Mouse (Mus musculus) kidney, embryonic 16.5 days (tissue): Measurements from ENCODE around the gene Dnajb14. TPM values are rescaled to one million over a fixed set of nuclear protein-coding genes. Genes with fewer than 3 reads are reported as not detected.

ENCODE experiments used
- ATAC-seq: fragments of 200-750 bp; cut with Nextera tagmentation; 2 replicates; pipeline ENCODE4 v1.8.0; 2017; ENCODE audit warnings: moderate TSS enrichment; ENCODE audit not compliant: low FRiP score, low TSS enrichment
- H3K27ac ChIP-seq: fragments of 300-500 bp; sonication (generic); 2 replicates; pipeline ENCODE4 v1.5.1; 2014; ENCODE audit warnings: low read length
- H3K27me3 ChIP-seq: fragments of 300-500 bp; sonication (generic); 2 replicates; pipeline ENCODE4 v1.6.1; 2014; ENCODE audit warnings: low read length, control low read depth, mixed read lengths; ENCODE audit not compliant: insufficient read depth
- H3K36me3 ChIP-seq: fragments of 300-500 bp; sonication (generic); 2 replicates; pipeline ENCODE4 v1.6.1; 2014; ENCODE audit warnings: low read length, control low read depth, mixed read lengths; ENCODE audit not compliant: insufficient read depth
- H3K4me1 ChIP-seq: fragments of 300-500 bp; sonication (generic); 2 replicates; pipeline ENCODE4 v1.6.1; 2014; ENCODE audit warnings: low read length, control low read depth, mixed read lengths; ENCODE audit not compliant: insufficient read depth
- H3K4me2 ChIP-seq: fragments of 300-500 bp; sonication (generic); replicated peaks from 2 replicates; pipeline ENCODE4 v1.6.1; 2014; ENCODE audit warnings: low read depth, low read length
- H3K4me3 ChIP-seq: fragments of 300-500 bp; sonication (generic); 2 replicates; pipeline ENCODE4 v1.5.1; 2014; ENCODE audit warnings: mild to moderate bottlenecking, low read length
- H3K9ac ChIP-seq: fragments of 300-500 bp; sonication (generic); replicated peaks from 2 replicates; pipeline ENCODE4 v1.6.1; 2014; ENCODE audit warnings: low read length
- H3K9me3 ChIP-seq: fragments of 300-500 bp; sonication (generic); 2 replicates; pipeline ENCODE4 v1.6.1; 2016; ENCODE audit warnings: low read length, control low read depth
- WGBS: fragments of 180-500 bp; shearing (Covaris S2); extraction: QIAGEN DNeasy Blood & Tissue Kit; methylation state at CpG from one replicate; pipeline ENCODE4 v1.1.7; 2014; 5-methylcytosine and 5-hydroxymethylcytosine counted together
- polyA plus RNA-seq: library from polyadenylated mRNA; unstranded; fragments of >200 nt; fragmentation: Nextera tagmentation; extraction: Ambion mirVana; gene quantifications from 2 replicates; pipeline ENCODE4 v1.2.1, GENCODE M21; 2015

Dnajb14 gene
- polyA plus RNA-seq, 1 experiment from 2014 or later, result 6.3 TPM

- WGBS, result 85% methylated on average over 3 of the region's 3 CpGs
Measured at GRCm38 (mm10) chr3:137879313-137879712, 11.8 kb downstream of the Dnajb14 start.

GRCm38 (mm10) chr3:137880109-137880748 is 12.8 kb downstream of the Dnajb14 start:
- Histone ChIP-seq H3K4me3 (no peak overlapping the region), H3K27me3 (no peaks in the 10 kb centered on the region), H3K9me3 (no peaks in the 10 kb centered on the region), H3K4me1 (no peaks in the 10 kb centered on the region), H3K9ac (no peak overlapping the region), H3K4me2 (no peak overlapping the region), H3K36me3 (peaks cover 10% of the 10 kb centered on the region; the same call in 1 of the 2 replicates), H3K27ac (no peak overlapping the region)
- WGBS, result 84% methylated on average over 4 of the region's 4 CpGs
- no peak for ATAC-seq

More at GRCm38 (mm10) chr3:137879313-137879712, 11.8 kb downstream of the Dnajb14 start:
- no peaks in the 10 kb centered on the region for H3K27me3 ChIP-seq
- no peaks in the 10 kb centered on the region for H3K4me1 ChIP-seq
- H3K27ac ChIP-seq, result no peak overlapping the region
- H3K9me3 ChIP-seq, result no peaks in the 10 kb centered on the region
- no peak overlapping the region for H3K9ac ChIP-seq
- H3K4me2 ChIP-seq, result no peak overlapping the region
- H3K36me3 ChIP-seq, result peaks cover 10% of the 10 kb centered on the region; the same call in 1 of the 2 replicates
- no peak for ATAC-seq
- no peak overlapping the region for H3K4me3 ChIP-seq

GRCm38 (mm10) chr3:137881093-137881492 is 13.6 kb downstream of the Dnajb14 start:
- H3K9me3 ChIP-seq, result no peaks in the 10 kb centered on the region
- H3K27me3 ChIP-seq, result no peaks in the 10 kb centered on the region
- no peak for ATAC-seq
- no peaks in the 10 kb centered on the region for H3K4me1 ChIP-seq
- H3K36me3 ChIP-seq, result peaks cover 10% of the 10 kb centered on the region; the same call in 1 of the 2 replicates
- WGBS, result 90% methylated on average over 5 of the region's 5 CpGs
- no peak overlapping the region for H3K9ac ChIP-seq
- H3K27ac ChIP-seq, result no peak overlapping the region
- H3K4me3 ChIP-seq, result no peak overlapping the region
- H3K4me2 ChIP-seq, result no peak overlapping the region

- Histone ChIP-seq H3K27ac (no peak overlapping the region), H3K9ac (no peak overlapping the region), H3K4me1 (no peaks in the 10 kb centered on the region), H3K27me3 (no peaks in the 10 kb centered on the region), H3K4me2 (no peak overlapping the region), H3K36me3 (peaks cover 18% of the 10 kb centered on the region), H3K9me3 (no peaks in the 10 kb centered on the region; the same call in 1 of the 2 replicates), H3K4me3 (no peak overlapping the region)
- 82% methylated on average over 7 of the region's 7 CpGs for WGBS
- no peak for ATAC-seq
Measured at GRCm38 (mm10) chr3:137887961-137888360, 20.5 kb downstream of the Dnajb14 start.

GRCm38 (mm10) chr3:137891089-137891488 is 23.6 kb downstream of the Dnajb14 start:
- Histone ChIP-seq H3K27me3 (no peaks in the 10 kb centered on the region), H3K9me3 (no peaks in the 10 kb centered on the region; the same call in 1 of the 2 replicates), H3K9ac (no peak overlapping the region), H3K36me3 (peaks cover 33% of the 10 kb centered on the region), H3K4me1 (no peaks in the 10 kb centered on the region), H3K4me2 (no peak overlapping the region), H3K4me3 (no peak overlapping the region), H3K27ac (no peak overlapping the region)
- no peak for ATAC-seq
- 83% methylated on average over 3 of the region's 3 CpGs for WGBS

- WGBS, result 95% methylated on average over 4 of the region's 4 CpGs
- H3K4me1 ChIP-seq, result no peaks in the 10 kb centered on the region
- no peak for ATAC-seq
- peaks cover 33% of the 10 kb centered on the region for H3K36me3 ChIP-seq
- no peak overlapping the region for H3K9ac ChIP-seq
- H3K4me2 ChIP-seq, result no peak overlapping the region
- H3K27ac ChIP-seq, result no peak overlapping the region
- H3K9me3 ChIP-seq, result no peaks in the 10 kb centered on the region; the same call in 1 of the 2 replicates
- no peaks in the 10 kb centered on the region for H3K27me3 ChIP-seq
- H3K4me3 ChIP-seq, result no peak overlapping the region
Measured at GRCm38 (mm10) chr3:137892118-137892517, 24.6 kb downstream of the Dnajb14 start.

- Histone ChIP-seq H3K27me3 (no peaks in the 10 kb centered on the region), H3K36me3 (peaks cover 38% of the 10 kb centered on the region), H3K4me1 (no peaks in the 10 kb centered on the region), H3K4me2 (no peak overlapping the region), H3K9ac (no peak overlapping the region), H3K27ac (no peak overlapping the region), H3K9me3 (no peaks in the 10 kb centered on the region; the same call in 1 of the 2 replicates), H3K4me3 (no peak overlapping the region)
- 92% methylated on average over 4 of the region's 4 CpGs for WGBS
- no peak for ATAC-seq
Measured at GRCm38 (mm10) chr3:137893789-137894188, 26.3 kb downstream of the Dnajb14 start.

- H3K27ac ChIP-seq, result no peak overlapping the region
- H3K36me3 ChIP-seq, result peaks cover 33% of the 10 kb centered on the region
- ATAC-seq, result no peak
- H3K4me3 ChIP-seq, result no peak overlapping the region
- H3K9me3 ChIP-seq, result no peaks in the 10 kb centered on the region
- no peak overlapping the region for H3K9ac ChIP-seq
- no peaks in the 10 kb centered on the region for H3K27me3 ChIP-seq
- H3K4me1 ChIP-seq, result no peaks in the 10 kb centered on the region
- H3K4me2 ChIP-seq, result no peak overlapping the region
- WGBS, result 94% methylated on average over 3 of the region's 3 CpGs
Measured at GRCm38 (mm10) chr3:137895196-137895595, 27.7 kb downstream of the Dnajb14 start.

GRCm38 (mm10) chr3:137896386-137896785 is 28.9 kb downstream of the Dnajb14 start:
- 46% methylated on average over 4 of the region's 4 CpGs for WGBS
- no peak for ATAC-seq
- H3K36me3 ChIP-seq, result peaks cover 33% of the 10 kb centered on the region

GRCm38 (mm10) chr3:137896867-137897266 is 29.4 kb downstream of the Dnajb14 start:
- no peak overlapping the region for H3K4me3 ChIP-seq
- no peak overlapping the region for H3K27ac ChIP-seq
- H3K9ac ChIP-seq, result no peak overlapping the region
- peaks cover 33% of the 10 kb centered on the region for H3K36me3 ChIP-seq
- H3K9me3 ChIP-seq, result no peaks in the 10 kb centered on the region
- 91% methylated on average over 3 of the region's 3 CpGs for WGBS
- H3K4me1 ChIP-seq, result no peaks in the 10 kb centered on the region
- no peak for ATAC-seq
- no peaks in the 10 kb centered on the region for H3K27me3 ChIP-seq
- no peak overlapping the region for H3K4me2 ChIP-seq

More at GRCm38 (mm10) chr3:137896386-137896785, 28.9 kb downstream of the Dnajb14 start:
- no peak overlapping the region for H3K4me2 ChIP-seq
- no peaks in the 10 kb centered on the region for H3K9me3 ChIP-seq
- H3K4me3 ChIP-seq, result no peak overlapping the region
- H3K9ac ChIP-seq, result no peak overlapping the region
- no peak overlapping the region for H3K27ac ChIP-seq
- no peaks in the 10 kb centered on the region for H3K4me1 ChIP-seq
- no peaks in the 10 kb centered on the region for H3K27me3 ChIP-seq
